Mouse (Mus musculus): ENCODE data around the gene Pdhx. TPM values are rescaled to one million over a fixed set of nuclear protein-coding genes. Genes with fewer than 3 reads are reported as not detected.

Pdhx gene
- total RNA-seq, 4 experiments from 2014 or later = 49.7 to 58.1 (median 54.4) TPM

- no peak for DNase-seq (ENCODE audit: low spot score in 2 of 2)
Measured at GRCm38 (mm10) chr2:103062865-103063264, 10.4 kb downstream of the Pdhx start.

- DNase-seq (ENCODE audit: low spot score in 2 of 2) = no peak
Measured at GRCm38 (mm10) chr2:103058266-103058665, 15.0 kb downstream of the Pdhx start.

DNA sequence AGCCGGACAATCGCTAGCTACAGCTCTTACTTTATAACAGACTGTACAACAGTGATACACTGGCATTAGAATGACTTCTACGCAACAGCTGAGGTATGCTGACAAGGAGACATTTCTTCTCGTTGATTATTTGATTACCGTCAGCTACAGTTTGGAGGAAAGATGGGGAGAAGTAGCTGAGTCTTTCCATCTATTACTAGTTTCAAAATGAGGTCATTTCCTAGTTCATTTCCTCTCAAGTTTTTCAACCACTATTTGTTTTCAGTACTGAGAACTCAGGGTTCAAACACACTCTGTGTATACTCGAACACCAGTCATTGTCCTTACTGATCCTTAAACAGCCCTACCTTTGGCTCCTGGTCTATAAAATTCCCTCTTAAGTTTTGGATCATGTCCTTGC, 17.5 kb downstream of the Pdhx start:
- DNase-seq (ENCODE audit: low spot score in 2 of 2) = no peak

GRCm38 (mm10) chr2:103051937-103052893, 21.1 kb downstream of the Pdhx start:
- no peak for DNase-seq (ENCODE audit: low spot score in 2 of 2)

- DNase-seq (ENCODE audit: low spot score in 2 of 2) = no peak
Measured at GRCm38 (mm10) chr2:103045286-103045685, 28.0 kb downstream of the Pdhx start.

DNA sequence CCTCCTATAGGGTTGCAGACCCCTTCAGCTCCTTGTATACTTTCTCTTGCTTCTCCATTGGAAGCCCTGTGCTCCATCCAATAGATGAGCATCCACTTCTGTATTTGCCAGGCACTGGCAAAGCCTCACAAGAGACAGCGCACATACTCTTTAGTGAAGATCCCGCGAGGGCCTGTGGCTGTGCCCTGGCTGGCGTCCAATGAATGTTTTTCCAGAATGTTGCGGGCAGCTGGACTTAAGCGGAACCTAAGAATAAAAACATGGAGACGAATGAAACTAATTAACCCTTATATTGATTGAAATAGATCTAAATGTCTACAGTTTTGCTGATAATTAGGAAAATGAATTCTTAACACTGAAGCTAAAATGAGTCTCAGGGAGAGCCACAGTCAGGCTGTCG, 32.4 kb downstream of the Pdhx start:
- DNase-seq (ENCODE audit: low spot score in 2 of 2) = no peak

DNA sequence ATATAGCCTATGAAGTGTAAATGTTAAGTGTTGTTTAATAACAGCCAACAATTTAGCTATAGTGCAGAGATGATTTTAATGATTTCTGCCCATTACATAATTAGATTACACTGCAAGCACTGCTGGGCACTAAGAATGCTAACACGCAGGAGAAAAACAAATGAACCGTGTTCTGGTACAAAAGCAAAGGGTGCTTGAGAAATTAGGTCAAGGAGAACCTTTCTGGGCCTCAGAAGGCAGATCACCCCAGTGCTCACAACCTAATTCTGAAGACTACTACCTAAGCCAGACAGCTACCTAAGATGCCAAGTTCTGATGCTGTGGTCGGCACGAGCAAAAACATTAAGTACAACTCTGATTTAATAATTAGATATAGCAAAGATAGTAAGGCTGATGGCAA, 35.5 kb downstream of the Pdhx start:
- no peak for DNase-seq (ENCODE audit: low spot score in 2 of 2)

GRCm38 (mm10) chr2:103022728-103023127, 50.6 kb downstream of the Pdhx start:
- DNase-seq (ENCODE audit: low spot score in 2 of 2) = no peak

GRCm38 (mm10) chr2:103020191-103020987, 52.9 kb downstream of the Pdhx start:
- no peak for DNase-seq (ENCODE audit: low spot score in 2 of 2)

- DNase-seq (ENCODE audit: low spot score in 2 of 2) = no peak
Measured at GRCm38 (mm10) chr2:103018817-103019494, 54.4 kb downstream of the Pdhx start.

- no peak for DNase-seq (ENCODE audit: low spot score in 2 of 2)
Measured at GRCm38 (mm10) chr2:103017391-103017824, 55.9 kb downstream of the Pdhx start.

- no peak for DNase-seq (ENCODE audit: low spot score in 2 of 2)
Measured at GRCm38 (mm10) chr2:103016089-103016488, 57.2 kb downstream of the Pdhx start.

- DNase-seq (ENCODE audit: low spot score in 2 of 2) = no peak
Measured at GRCm38 (mm10) chr2:103012782-103013575, 60.3 kb downstream of the Pdhx start.

- no peak for DNase-seq (ENCODE audit: low spot score in 2 of 2)
Measured at GRCm38 (mm10) chr2:103008221-103008620, 65.1 kb downstream of the Pdhx start.

DNA sequence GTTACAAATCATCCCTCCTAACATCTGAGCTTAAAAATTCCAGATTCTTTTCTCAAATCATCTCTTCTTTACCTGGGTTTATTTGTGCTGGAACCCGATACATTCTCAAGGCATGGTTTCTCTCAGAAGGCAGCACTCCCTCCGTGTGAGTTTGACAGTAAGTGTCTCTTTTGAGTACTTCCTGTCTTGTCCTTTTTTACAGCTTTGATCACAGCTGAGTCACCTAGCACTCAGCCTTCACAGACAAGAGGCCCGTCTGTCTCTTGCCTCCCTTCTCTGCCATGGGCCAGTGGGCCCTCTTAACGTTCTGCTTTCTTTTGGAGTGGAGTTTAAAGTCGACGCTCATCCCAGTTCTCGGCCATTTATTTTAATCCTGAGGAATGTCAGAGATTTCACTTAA, 68.7 kb downstream of the Pdhx start:
- DNase-seq (ENCODE audit: low spot score in 2 of 2) = no peak

DNA sequence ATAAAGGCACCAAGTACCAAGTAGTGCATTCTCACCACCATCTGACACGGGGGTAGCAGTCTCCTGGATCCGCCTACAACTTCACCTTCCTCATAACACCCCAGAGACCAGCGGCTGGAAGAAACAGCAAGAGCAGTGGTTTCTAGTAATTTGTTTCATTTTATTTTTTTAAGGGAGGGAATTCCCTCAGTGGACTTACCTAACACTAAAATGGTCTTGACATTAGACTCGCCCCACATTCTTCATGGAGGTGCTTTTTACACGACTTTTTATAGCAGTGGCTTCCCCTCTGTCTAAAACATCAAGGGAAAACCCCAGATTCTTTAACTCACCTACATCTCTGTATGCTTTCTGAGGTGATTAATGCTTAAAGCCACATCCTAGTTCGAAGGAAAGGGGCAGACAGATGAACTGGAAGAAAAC, 74.1 kb downstream of the Pdhx start:
- no peak for DNase-seq (ENCODE audit: low spot score in 2 of 2)

DNA sequence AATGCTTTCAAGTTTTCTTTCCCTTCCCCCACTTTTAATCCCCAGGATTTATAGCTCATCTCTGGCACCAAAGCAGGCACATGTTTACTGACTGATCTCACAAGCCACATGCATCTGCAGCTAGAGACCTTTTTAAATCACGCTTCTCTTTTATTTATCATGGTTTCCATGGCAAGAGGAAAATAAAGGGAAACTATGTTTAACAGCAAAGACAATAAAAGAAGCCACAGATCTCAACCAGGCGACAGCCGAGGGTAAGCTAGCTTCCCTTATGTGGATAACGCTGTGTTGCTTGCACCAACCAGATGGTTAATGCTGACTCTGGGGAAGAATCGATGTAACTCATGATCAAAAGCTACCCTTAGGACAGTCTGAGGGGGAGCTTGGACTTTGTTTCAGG, 75.0 kb downstream of the Pdhx start:
- no peak for DNase-seq (ENCODE audit: low spot score in 2 of 2)

GRCm38 (mm10) chr2:102997874-102998273, 75.4 kb downstream of the Pdhx start:
- no peak for DNase-seq (ENCODE audit: low spot score in 2 of 2)

DNA sequence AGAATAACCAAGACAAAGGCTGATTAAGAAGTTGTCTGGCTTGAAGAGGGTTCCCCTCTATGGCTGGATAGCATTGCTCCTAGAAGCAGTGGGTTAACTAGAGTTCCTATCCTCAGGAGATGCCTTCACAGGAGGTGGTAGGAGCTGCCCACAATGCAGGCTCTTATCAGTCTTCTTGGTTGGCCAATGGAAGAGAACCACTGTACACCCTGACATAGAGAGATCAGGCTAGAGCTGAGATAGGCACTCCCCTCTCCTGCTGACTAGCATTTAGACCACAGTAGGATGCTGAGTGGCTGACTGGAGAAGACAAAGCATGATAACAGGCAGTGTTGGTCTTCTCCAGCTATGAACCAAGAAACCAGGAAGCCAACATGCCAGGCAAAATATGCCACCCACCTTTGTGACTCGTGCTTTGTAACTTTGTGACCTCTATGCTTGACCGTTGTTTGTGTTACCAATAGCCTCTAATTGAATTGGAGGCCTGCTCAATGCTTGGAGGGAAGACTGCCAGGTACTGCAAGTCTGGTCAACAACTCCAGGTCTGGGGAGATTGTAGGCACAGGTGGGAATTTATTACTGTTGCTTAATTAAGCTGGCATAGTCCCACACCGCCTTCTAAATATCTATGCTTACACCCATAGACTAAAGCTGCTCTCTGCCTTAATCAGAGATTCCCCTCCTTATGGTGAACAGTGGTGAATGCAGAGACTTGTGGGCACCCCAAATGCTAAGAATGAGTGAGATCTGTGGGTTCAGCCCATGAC, 79.3 kb downstream of the Pdhx start:
- DNase-seq (ENCODE audit: low spot score in 2 of 2) = no peak

DNA sequence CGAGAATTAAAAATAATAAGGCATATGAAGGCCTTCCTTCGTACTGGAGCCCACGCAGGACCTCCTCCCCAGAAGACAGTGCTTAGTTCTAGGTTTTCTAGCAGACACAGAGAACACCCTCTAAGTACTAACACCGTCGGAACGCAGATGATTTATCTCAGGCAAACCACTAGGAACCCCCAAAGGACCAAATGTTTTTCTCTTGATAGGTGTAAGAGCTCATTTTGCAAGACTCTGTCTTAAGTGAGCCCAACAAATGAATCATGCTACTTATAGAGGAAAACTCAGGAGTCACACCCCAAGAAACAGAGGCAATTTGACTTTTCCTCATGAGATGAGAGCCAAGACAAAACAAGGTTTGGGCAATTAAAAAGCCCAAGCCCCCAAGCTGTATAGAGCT, 80.9 kb downstream of the Pdhx start:
- DNase-seq (ENCODE audit: low spot score in 2 of 2) = no peak
